Mouse (Mus musculus) liver, embryonic 14.5 days (tissue): ENCODE results near the gene Pdzd3. TPM values are rescaled to one million over a fixed set of nuclear protein-coding genes. Genes with fewer than 3 reads are reported as not detected.

Experiments
- ATAC-seq: fragments of 200-750 bp; cut with Nextera tagmentation; 2 replicates; pipeline ENCODE4 v1.8.0; 2017; ENCODE audit warnings: moderate number of reproducible peaks, mild to moderate bottlenecking, moderate library complexity; ENCODE audit not compliant: insufficient read depth
- DNase-seq, 3 experiments: peaks; one replicate each; pipeline ENCODE4 v3.0.0-alpha.2; 2012 to 2013; ENCODE audit warnings: low read depth in 3 of 3, low spot score in 3 of 3
- H3K27ac ChIP-seq: fragments of 300-500 bp; sonication (generic); 2 replicates; pipeline ENCODE4 v1.5.1; 2014; ENCODE audit warnings: moderate library complexity, mild to moderate bottlenecking, control low read depth, inconsistent platforms
- H3K27me3 ChIP-seq: fragments of 300-500 bp; sonication (generic); 2 replicates; pipeline ENCODE4 v1.6.1; 2014; ENCODE audit warnings: mild to moderate bottlenecking, low read length, moderate library complexity; ENCODE audit not compliant: control insufficient read depth, insufficient read depth
- H3K36me3 ChIP-seq: fragments of 300-500 bp; sonication (generic); replicated peaks from 2 replicates; pipeline ENCODE4 v1.6.1; 2014; ENCODE audit warnings: low read depth; ENCODE audit not compliant: control insufficient read depth, insufficient read depth
- H3K4me1 ChIP-seq, 2 experiments: fragments of 200-500 bp in 1 of 2; fragments of 300-500 bp in 1 of 2; sonication (generic) in 1 of 2; replicated peaks; 2 replicates each; pipeline ENCODE4 v1.6.1; 2012 to 2014; ENCODE audit warnings: antibody characterized with exemption in 1 of 2, inconsistent platforms in 1 of 2, low read length in 1 of 2; ENCODE audit not compliant: control insufficient read depth in 2 of 2, insufficient read depth in 2 of 2
- H3K4me2 ChIP-seq: fragments of 300-500 bp; sonication (generic); 2 replicates; pipeline ENCODE4 v1.6.1; 2014; ENCODE audit warnings: low read depth, mild to moderate bottlenecking, control low read depth, moderate library complexity
- H3K4me3 ChIP-seq, 2 experiments: fragments of 200-500 bp in 1 of 2; fragments of 300-500 bp in 1 of 2; sonication (generic) in 1 of 2; 2 replicates each; pipeline ENCODE4 v1.5.1; 2012 to 2014; ENCODE audit warnings: low read depth in 2 of 2, low read length in 2 of 2, mild to moderate bottlenecking in 2 of 2, control low read depth in 1 of 2, inconsistent platforms in 1 of 2, moderate library complexity in 1 of 2; ENCODE audit not compliant: insufficient read depth in 1 of 2
- H3K9ac ChIP-seq: fragments of 300-500 bp; sonication (generic); replicated peaks from 2 replicates; pipeline ENCODE4 v1.6.1; 2014; ENCODE audit warnings: mild to moderate bottlenecking, control low read depth, moderate library complexity
- H3K9me3 ChIP-seq: fragments of 300-500 bp; sonication (generic); 2 replicates; pipeline ENCODE4 v1.6.1; 2016; ENCODE audit warnings: low read length, mixed read lengths; ENCODE audit not compliant: control insufficient read depth
- CTCF ChIP-seq: IDR thresholded peaks from 2 replicates; pipeline ENCODE4 v1.5.1; 2016; ENCODE audit warnings: antibody characterized with exemption, low read depth, control low read depth
- EP300 ChIP-seq: IDR thresholded peaks from 2 replicates; pipeline ENCODE4 v1.6.1; 2016; ENCODE audit warnings: antibody characterized with exemption, low read depth
- WGBS: fragments of 180-500 bp; shearing (Covaris S2); extraction: QIAGEN DNeasy Blood & Tissue Kit; methylation state at CpG from one replicate; pipeline ENCODE4 v1.1.7; 2014; ENCODE audit not compliant: insufficient replicate concordance; 5-methylcytosine and 5-hydroxymethylcytosine counted together
- polyA plus RNA-seq, 2 experiments: library from polyadenylated mRNA; depleted of rRNA in 1 of 2; stranded (reverse) in 1 of 2; unstranded in 1 of 2; fragments of >200 nt; fragmentation: Nextera tagmentation in 1 of 2; extraction: Ambion mirVana in 1 of 2; gene quantifications; 2 replicates each; pipeline versions ENCODE4 v1.2.1 to v1.2.3; 2012 to 2014

The Pdzd3 gene
- polyA plus RNA-seq, 2 experiments, result 0.02 to 0.08 TPM

DNA sequence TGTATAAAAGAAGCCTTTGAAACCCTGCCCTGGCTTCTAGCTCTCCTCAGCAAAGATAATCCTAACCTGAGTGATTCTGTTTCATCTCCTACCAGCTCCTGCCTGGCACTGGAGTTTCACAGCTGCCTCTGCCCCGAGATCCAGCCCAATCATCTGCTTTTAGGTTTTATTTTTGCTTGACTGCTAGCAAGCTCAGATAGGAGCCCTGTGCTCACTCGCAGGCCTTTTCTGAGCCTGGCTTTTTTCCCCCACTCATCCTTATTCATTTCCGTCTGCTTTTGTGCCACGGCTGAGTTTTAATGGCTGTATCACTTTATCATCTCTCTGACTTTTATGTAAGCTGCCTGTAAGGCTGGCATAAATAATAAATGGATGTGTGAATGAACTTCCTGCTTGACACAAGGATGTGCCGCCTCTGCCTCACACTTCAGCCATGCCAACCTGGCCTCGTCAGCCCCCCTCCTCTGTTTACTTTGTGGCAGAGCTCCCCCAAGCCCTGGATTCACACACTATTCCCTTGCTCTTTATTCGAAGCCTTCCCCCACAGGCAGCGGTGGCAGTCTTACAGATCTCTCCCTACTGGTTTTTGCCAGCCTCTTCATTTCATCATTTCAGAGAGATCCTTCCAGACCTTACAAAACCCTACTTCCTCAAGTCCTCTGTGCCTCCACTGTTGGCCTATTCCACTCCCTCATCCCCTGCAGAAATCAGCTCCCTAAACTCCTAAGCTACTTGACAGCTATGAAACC lies 15.4 kb upstream of the Pdzd3 start:
- DNase-seq, result no peak
- ATAC-seq, result no peak
- WGBS, result 62% methylated on average over 8 of the region's 8 CpGs
- H3K27ac ChIP-seq, result no peak overlapping the region
- H3K4me2 ChIP-seq, result no peak overlapping the region; the same call in 1 of the 2 replicates
- no peaks in the 10 kb centered on the region for H3K36me3 ChIP-seq
- H3K4me1 ChIP-seq, result peaks cover 3 to 18% of the 10 kb centered on the region in 2 experiments; a peak in 2 of 4 replicates
- no peak overlapping the region for H3K9ac ChIP-seq
- no peaks in the 10 kb centered on the region for H3K9me3 ChIP-seq
- H3K27me3 ChIP-seq, result no peaks in the 10 kb centered on the region
- no peak for TF ChIP-seq CTCF
- no peak for TF ChIP-seq EP300
- H3K4me3 ChIP-seq, result no peak overlapping the region

DNA sequence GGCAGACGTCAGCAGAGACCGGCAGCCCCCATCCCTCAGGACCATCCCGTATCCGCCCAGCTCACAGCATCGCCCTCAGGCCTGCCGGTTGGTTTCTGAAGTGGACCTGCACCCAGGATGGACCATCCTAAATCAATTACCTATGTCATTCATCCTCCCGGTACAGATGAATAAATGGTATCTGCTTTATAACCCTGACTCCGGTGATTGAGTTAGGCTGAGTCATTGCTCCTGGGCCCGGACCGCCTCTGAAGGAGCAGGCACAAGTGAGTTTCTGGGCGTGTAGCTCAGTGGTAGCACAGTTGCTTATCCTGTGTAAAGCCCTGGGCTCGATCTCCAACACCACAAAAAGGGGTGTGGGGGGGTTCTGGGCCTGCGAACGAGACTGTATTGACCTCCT lies 10.1 kb upstream of the Pdzd3 start:
- Histone ChIP-seq H3K4me1 (0 out of 4 replicates have a peak, but pooled peaks cover 0 to 3% of the 10 kb centered on the region in 2 experiments), H3K4me3 (no peak overlapping the region), H3K4me2 (no peak overlapping the region), H3K27me3 (no peaks in the 10 kb centered on the region), H3K36me3 (no peaks in the 10 kb centered on the region), H3K9me3 (no peaks in the 10 kb centered on the region), H3K27ac (no peak overlapping the region), H3K9ac (no peak overlapping the region)
- TF ChIP-seq CTCF (no peak), EP300 (no peak)
- no peak for DNase-seq
- 70% methylated on average over 14 of the region's 14 CpGs for WGBS
- no peak for ATAC-seq

DNA sequence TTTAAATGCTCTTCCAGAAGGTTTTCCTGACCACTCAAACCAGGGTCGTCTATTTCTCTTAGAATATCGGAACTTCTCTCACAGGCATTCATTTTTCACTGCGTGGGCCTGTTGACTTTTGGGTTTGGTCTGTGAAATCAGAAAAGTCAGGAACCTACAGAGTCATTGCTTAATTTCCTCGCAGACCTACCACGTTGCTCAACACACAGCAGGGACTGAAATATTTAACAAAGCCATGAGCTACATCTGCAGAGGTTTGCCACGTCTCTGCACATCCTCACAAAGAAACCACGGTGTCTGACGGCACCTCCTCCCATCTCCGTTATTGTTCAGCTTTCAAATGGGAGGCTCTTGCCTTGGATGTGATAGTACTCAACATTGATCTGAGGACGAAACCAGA lies 7.7 kb upstream of the Pdzd3 start:
- TF ChIP-seq CTCF, result no peak
- no peak for TF ChIP-seq EP300
- no peak for ATAC-seq
- DNase-seq, result no peak
- no peaks in the 10 kb centered on the region for H3K27me3 ChIP-seq
- no peak overlapping the region for H3K4me2 ChIP-seq
- H3K27ac ChIP-seq, result no peak overlapping the region
- H3K4me3 ChIP-seq, result no peak overlapping the region
- no peak overlapping the region for H3K9ac ChIP-seq
- 54% methylated on average over 10 of the region's 10 CpGs for WGBS
- no peaks in the 10 kb centered on the region for H3K36me3 ChIP-seq
- no peaks in the 10 kb centered on the region for H3K9me3 ChIP-seq
- H3K4me1 ChIP-seq, result no peaks in the 10 kb centered on the region

DNA sequence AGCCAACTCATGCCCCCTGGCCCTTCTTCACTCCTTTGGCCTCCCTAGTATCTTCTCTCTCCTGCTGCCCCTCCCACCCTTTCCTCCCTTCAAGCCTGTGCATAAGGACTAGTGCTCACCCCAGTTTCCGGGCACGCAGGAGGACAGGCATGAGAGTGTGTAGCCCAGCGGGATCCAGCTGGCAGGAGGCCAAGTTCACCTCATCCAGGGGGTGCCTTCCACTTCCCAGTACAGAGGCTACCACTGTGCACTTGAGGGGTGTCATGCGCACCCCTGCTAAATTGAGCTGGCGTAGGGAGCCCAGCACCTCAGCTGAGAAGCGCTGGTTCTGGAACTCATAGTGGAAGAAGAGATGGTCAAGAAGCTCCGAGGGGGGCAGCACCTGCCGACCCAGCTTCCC lies 4.9 kb upstream of the Pdzd3 start:
- Histone ChIP-seq H3K27me3 (no peaks in the 10 kb centered on the region), H3K4me2 (no peak overlapping the region), H3K4me3 (no peak overlapping the region), H3K4me1 (no peaks in the 10 kb centered on the region), H3K9ac (no peak overlapping the region), H3K9me3 (no peaks in the 10 kb centered on the region), H3K27ac (no peak overlapping the region), H3K36me3 (no peaks in the 10 kb centered on the region)
- DNase-seq, result no peak
- WGBS, result 78% methylated on average over 8 of the region's 8 CpGs
- TF ChIP-seq EP300, result no peak
- no peak for TF ChIP-seq CTCF
- ATAC-seq, result no peak

DNA sequence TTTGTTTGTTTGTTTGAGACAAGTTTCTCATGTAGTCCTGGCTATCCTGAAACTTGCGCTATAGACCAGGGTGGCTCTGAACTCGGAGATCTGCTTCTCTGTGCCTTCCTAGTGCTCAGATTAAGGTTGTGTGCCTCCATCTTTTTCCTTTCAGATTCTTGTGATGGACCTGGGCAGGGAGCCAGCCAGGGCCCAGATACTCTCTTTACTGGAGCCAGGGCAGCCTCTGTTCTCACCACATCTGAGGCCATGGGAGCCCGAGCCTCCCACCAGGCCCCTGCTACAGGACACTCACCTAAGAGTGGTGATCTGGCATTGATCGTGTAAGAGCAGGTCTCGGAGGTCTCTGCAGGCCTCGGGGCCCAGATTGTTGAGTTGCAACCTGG lies 3.9 kb upstream of the Pdzd3 start:
- no peaks in the 10 kb centered on the region for H3K27me3 ChIP-seq
- ATAC-seq (no peak), DNase-seq (no peak)
- no peak overlapping the region for H3K9ac ChIP-seq
- 69% methylated on average over 6 of the region's 6 CpGs for WGBS
- no peaks in the 10 kb centered on the region for H3K9me3 ChIP-seq
- TF ChIP-seq CTCF (no peak), EP300 (no peak)
- H3K4me1 ChIP-seq, result peaks cover 0 to 4% of the 10 kb centered on the region in 2 experiments; a peak in 1 of 4 replicates
- no peaks in the 10 kb centered on the region for H3K36me3 ChIP-seq
- H3K4me2 ChIP-seq, result no peak overlapping the region
- no peak overlapping the region for H3K4me3 ChIP-seq
- H3K27ac ChIP-seq, result no peak overlapping the region
